Mouse (Mus musculus): Measurements from ENCODE around the gene Cacna2d3.
A peak's percentile ranks its signal among the peaks of the same experiment; 100 is the strongest.

Gene Cacna2d3

GRCm38 (mm10) chr14:29491786-29492185 is 229.9 kb downstream of the Cacna2d3 start:
- DNase-seq (ENCODE audit: low spot score) = no peak

GRCm38 (mm10) chr14:29485416-29485815 is 236.2 kb downstream of the Cacna2d3 start:
- no peak for DNase-seq (ENCODE audit: low spot score)

GRCm38 (mm10) chr14:29478403-29478983 is 243.2 kb downstream of the Cacna2d3 start:
- no peak for DNase-seq (ENCODE audit: low spot score)

GRCm38 (mm10) chr14:29464277-29464676 is 257.4 kb downstream of the Cacna2d3 start:
- DNase-seq (ENCODE audit: low spot score) = no peak

GRCm38 (mm10) chr14:29449203-29449602 is 272.5 kb downstream of the Cacna2d3 start:
- no peak for DNase-seq (ENCODE audit: low spot score)

- peak; percentile 54 for DNase-seq (ENCODE audit: low spot score)
Observed at GRCm38 (mm10) chr14:29443091-29444026, 278.3 kb downstream of the Cacna2d3 start.

- no peak for DNase-seq (ENCODE audit: low spot score)
Observed at GRCm38 (mm10) chr14:29442476-29442875, 279.2 kb downstream of the Cacna2d3 start.

GRCm38 (mm10) chr14:29438666-29439065 is 283.0 kb downstream of the Cacna2d3 start:
- DNase-seq (ENCODE audit: low spot score) = no peak

GRCm38 (mm10) chr14:29438251-29438650 is 283.4 kb downstream of the Cacna2d3 start:
- no peak for DNase-seq (ENCODE audit: low spot score)

GRCm38 (mm10) chr14:29435203-29435602 is 286.5 kb downstream of the Cacna2d3 start:
- DNase-seq (ENCODE audit: low spot score) = no peak

GRCm38 (mm10) chr14:29433716-29434115 is 287.9 kb downstream of the Cacna2d3 start:
- DNase-seq (ENCODE audit: low spot score) = no peak

- no peak for DNase-seq (ENCODE audit: low spot score)
Observed at GRCm38 (mm10) chr14:29433076-29433714, 288.5 kb downstream of the Cacna2d3 start.

- no peak for DNase-seq (ENCODE audit: low spot score)
Observed at GRCm38 (mm10) chr14:29429788-29430187, 291.9 kb downstream of the Cacna2d3 start.

- no peak for DNase-seq (ENCODE audit: low spot score)
Observed at GRCm38 (mm10) chr14:29425666-29426065, 296.0 kb downstream of the Cacna2d3 start.

- no peak for DNase-seq (ENCODE audit: low spot score)
Observed at GRCm38 (mm10) chr14:29425208-29425607, 296.5 kb downstream of the Cacna2d3 start.

- no peak for DNase-seq (ENCODE audit: low spot score)
Observed at GRCm38 (mm10) chr14:29405878-29406165, 315.8 kb downstream of the Cacna2d3 start.

GRCm38 (mm10) chr14:29405125-29405877 is 316.4 kb downstream of the Cacna2d3 start:
- no peak for DNase-seq (ENCODE audit: low spot score)

- peak; percentile 25 for DNase-seq (ENCODE audit: low spot score)
Observed at GRCm38 (mm10) chr14:29403849-29404808, 317.5 kb downstream of the Cacna2d3 start.

- no peak for DNase-seq (ENCODE audit: low spot score)
Observed at GRCm38 (mm10) chr14:29402471-29402870, 319.2 kb downstream of the Cacna2d3 start.

GRCm38 (mm10) chr14:29393786-29394185 is 327.9 kb downstream of the Cacna2d3 start:
- no peak for DNase-seq (ENCODE audit: low spot score)

GRCm38 (mm10) chr14:29392851-29393250 is 328.8 kb downstream of the Cacna2d3 start:
- DNase-seq (ENCODE audit: low spot score) = no peak

Data from ovary, postnatal 14 days (tissue).